Mouse (Mus musculus): ENCODE results near the gene Nrd1.

- TF ChIP-seq GATA1 (IDR thresholded peaks at IDR 0.05; ENCODE audit: borderline replicate concordance, low read length) (no peak), FLI1 (IDR thresholded peaks at IDR 0.05; ENCODE audit: low read length) (no peak)
These were observed 21.5 kb downstream of the Nrd1 start for GRCm38 (mm10) chr4:109021976-109022375.

All from megakaryocyte, embryonic 14.5 days (primary cell).